Mouse (Mus musculus): ENCODE measurements around the gene Thada.

The Thada gene

DNA sequence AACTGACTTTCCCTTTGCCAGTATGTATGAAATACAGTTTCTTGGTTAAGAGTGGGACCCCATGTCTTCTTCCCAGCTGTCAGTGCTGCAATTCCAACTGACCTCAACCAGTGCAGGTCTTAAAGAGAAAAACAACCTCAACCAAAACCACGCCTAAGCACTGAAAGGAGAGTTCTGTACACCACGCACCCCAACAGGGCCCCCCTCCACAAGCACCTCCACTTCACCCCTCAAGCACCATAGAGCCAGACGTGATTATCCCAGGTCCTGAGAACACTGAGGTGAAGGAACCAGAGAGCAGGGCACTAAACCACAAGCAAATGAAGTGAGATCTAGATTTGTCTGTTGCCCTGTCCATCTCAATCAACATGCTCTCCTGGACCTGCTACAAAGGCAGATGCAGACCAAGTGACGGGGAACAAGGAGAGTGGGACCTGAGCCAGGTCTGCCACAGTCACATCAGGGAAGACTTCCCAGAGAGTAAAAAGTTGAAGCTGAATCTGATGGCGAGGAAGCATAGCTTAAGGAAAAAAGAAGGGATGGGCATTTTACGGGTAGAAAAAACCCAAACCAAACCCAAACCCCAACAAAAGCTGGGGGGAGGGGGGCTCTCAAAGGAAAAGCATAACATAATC is 93.5 kb downstream of the Thada start:
- CTCF ChIA-PET = no interaction called here

DNA sequence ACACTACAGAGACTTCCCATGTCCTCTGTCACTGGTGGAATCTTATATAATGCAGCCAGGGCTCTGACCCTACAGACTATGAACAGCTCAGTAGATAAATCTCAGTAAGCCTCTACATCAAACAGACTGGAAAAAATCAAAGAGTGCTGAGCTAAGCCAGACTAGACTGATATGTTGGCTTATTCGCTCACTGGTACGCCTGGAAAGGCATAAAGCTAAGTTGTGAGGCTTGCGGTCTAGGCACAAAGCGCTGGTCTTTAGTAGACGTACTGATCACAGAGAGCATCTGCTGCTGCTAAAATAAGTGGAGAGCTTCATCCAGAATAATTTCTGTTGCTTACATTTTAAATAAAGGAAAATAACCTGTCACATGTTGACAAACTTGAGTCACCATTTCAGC is 95.6 kb downstream of the Thada start:
- CTCF ChIA-PET = interaction anchor here (0.6 kb wide), 1 partner anchor 10 kb away, joined by 3 read pairs; no protein-coding TSS in a partner anchor

- CTCF ChIA-PET = no interaction called here
Measured at GRCm38 (mm10) chr17:84369769-84370168, 96.2 kb downstream of the Thada start.

- CTCF ChIA-PET = no interaction called here
Measured at GRCm38 (mm10) chr17:84368213-84369014, 97.6 kb downstream of the Thada start.

DNA sequence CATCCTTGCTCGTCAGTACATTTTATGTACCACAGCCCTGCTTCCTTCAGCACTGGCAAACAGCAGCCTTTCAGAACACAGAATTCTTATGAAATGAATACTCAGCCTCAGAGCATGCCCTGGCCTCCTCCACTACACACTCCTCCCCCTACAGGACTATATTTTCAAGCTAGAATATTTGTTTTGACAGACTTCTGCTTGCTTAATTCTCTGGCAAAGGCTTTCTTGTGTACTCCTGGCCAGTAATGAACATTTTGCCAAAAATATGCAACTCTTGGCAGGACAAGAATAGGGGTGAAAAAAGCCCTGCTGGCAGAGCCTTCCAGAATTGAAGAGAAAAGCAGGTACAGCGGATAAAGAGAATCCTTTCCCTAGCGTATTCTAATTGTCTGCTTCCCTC is 98.3 kb downstream of the Thada start:
- CTCF ChIA-PET = interaction anchor here (0.6 kb wide), 1 partner anchor 619 kb away, joined by 3 read pairs; no protein-coding TSS in a partner anchor

DNA sequence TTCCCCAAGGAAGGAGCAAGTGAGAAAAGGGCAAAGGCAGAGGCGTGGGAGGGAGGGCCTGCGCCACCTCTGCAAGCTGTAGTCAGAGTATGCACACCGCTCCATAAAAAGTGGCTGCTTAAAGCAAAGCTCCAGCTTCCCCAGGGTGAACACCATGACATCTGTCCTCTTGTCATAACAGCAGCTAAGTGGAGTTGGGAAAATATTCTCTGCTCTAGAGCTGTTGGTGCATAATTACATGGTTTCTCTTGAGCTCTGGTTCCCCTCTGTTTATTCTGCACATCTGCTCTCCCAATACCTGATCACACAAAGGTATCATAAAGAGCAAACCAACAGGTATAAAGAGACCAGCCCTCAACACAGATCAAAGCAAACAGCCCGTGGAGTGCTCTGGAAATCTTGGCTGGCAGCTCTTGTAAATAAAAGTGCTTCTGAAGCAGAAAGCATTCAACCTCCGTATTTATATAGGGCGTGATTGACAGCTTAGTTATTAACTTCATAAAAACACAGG is 100.2 kb downstream of the Thada start:
- CTCF ChIA-PET = no interaction called here

- CTCF ChIA-PET = no interaction called here
Measured at GRCm38 (mm10) chr17:84365006-84365716, 100.8 kb downstream of the Thada start.

GRCm38 (mm10) chr17:84363444-84363843 is 102.6 kb downstream of the Thada start:
- CTCF ChIA-PET = interaction anchor here (0.6 kb wide), 1 partner anchor 12 kb away, joined by 4 read pairs; no protein-coding TSS in a partner anchor

DNA sequence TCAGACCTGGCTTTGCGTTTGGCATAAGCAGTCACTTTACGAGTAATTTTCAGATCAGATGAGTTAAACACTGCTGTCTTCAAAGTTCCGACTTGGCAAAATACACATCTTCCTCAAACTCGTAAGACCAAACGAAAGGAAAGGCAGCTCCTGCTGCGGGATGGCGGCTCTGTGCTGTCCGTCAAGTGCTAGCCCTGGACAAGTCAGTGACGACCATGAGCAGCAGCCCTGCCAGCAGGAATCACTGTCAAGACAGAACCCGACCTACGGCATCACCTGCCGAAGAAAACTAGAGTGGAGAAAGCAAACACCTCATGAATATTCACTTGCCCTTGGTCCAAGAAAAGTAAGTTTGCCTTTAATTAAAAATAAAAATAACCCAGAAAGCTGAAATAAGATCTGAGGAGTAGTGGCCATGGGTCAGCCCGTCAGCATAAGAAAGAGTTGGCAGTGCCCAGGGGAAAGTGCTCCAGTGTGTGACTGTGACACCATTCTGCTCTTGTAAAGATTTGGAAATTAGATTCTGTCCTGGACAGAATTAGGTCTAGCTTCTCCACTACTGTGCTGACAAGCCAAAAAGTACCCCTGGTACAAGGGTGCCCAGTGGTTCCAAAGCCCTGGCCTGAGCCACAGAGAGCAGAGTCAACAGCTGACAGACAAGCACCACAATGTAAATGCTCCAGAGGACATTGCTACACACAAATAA is 103.3 kb downstream of the Thada start:
- CTCF ChIA-PET = interaction anchor here (0.6 kb wide), 1 partner anchor 13 kb away, joined by 4 read pairs; no protein-coding TSS in a partner anchor

GRCm38 (mm10) chr17:84361006-84361405 is 105.0 kb downstream of the Thada start:
- CTCF ChIA-PET = no interaction called here

- CTCF ChIA-PET = no interaction called here
Measured at GRCm38 (mm10) chr17:84359810-84360209, 106.2 kb downstream of the Thada start.

DNA sequence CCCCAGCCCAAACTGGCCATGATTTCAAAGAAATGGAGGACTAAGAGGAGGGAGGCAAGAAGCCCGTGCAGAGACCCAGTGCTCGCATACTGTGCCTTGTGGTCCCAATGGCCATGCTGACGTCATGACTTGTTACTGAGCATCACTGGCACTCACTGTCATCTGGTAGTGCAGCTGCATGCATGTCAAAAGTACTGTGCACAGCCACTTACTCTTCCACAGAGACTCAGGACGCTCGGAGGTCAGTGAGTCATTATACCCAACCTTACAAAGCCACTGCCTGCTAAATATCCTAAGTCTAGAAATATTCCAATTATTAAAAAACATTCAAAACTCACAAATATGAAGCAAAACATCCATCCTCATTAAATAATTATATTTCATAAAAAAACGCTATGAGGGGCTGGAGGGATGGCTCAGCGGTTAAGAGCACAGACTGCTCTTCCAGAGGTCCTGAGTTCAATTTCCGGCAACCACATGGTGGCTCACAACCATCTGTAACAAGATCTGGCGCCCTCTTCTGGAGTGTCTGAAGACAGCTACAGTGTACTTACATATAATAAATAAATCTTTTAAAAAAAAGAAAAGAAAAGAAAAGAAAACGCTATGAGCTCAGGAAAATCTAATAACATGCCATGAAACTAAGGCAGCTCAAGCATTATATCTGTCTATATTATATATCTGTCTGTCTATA is 106.9 kb downstream of the Thada start:
- CTCF ChIA-PET = interaction anchor here (0.5 kb wide), 1 partner anchor 21 kb away, joined by 3 read pairs; no protein-coding TSS in a partner anchor

- CTCF ChIA-PET = no interaction called here
Measured at GRCm38 (mm10) chr17:84357776-84358175, 108.2 kb downstream of the Thada start.

- CTCF ChIA-PET = no interaction called here
Measured at GRCm38 (mm10) chr17:84356056-84356887, 109.7 kb downstream of the Thada start.

DNA sequence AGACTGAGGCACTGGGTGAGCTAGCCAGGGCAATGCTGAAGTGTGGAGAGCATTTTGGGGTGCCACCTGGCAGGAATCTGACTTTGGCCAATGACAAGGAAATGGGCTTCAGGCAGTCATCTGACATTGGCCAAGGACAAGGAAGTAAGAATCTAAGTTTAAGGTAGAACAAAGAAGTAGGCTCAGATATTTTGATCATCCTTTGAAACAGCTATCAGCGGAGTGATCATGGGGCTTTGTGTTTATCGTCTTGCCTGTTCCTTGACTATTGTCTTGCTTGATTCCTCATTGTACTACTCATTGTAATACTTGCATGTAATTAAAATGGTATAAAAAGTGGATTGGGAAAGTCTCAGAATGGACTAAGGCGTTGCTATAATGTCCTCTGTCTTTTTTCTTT is 111.0 kb downstream of the Thada start:
- CTCF ChIA-PET = interaction anchor here (0.7 kb wide), 1 partner anchor 206 kb away, joined by 3 read pairs; no protein-coding TSS in a partner anchor

GRCm38 (mm10) chr17:84353902-84354311 is 112.1 kb downstream of the Thada start:
- CTCF ChIA-PET = no interaction called here

- CTCF ChIA-PET = no interaction called here
Measured at GRCm38 (mm10) chr17:84353224-84353901, 112.6 kb downstream of the Thada start.

DNA sequence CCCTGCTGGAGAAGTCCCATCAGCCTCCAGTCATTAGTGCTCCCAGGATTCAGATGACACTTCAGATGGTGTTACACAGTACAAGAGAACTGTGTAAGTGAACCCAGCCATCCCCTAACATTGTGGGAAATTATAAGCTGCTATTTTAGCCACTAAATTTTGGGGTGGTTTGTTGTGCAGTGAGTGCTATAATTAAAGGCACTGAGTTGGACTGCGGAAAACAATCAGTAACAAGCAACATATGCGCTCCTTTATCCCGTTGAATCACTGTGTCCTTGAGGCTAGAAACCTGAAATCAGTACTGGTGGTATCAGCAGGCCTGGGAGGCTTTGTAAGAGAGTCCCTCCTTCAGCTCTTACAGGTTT is 113.2 kb downstream of the Thada start:
- CTCF ChIA-PET = no interaction called here

Measured in spleen, embryonic (tissue).